Mouse (Mus musculus) hindbrain, embryonic 12.5 days (tissue): ENCODE results near the gene Grin2b. TPM values are rescaled to one million over a fixed set of nuclear protein-coding genes. Genes with fewer than 3 reads are reported as not detected.

Source experiments
- ATAC-seq: fragments of 200-750 bp; cut with Nextera tagmentation; 2 replicates; pipeline ENCODE4 v1.8.0; 2017; ENCODE audit warnings: moderate TSS enrichment; ENCODE audit not compliant: low FRiP score
- H3K27ac ChIP-seq: fragments of 300-500 bp; sonication (generic); 2 replicates; pipeline ENCODE4 v1.5.1; 2016; ENCODE audit warnings: mild to moderate bottlenecking
- H3K27me3 ChIP-seq: fragments of 300-500 bp; sonication (generic); 2 replicates; pipeline ENCODE4 v1.6.1; 2016; ENCODE audit warnings: mild to moderate bottlenecking
- H3K36me3 ChIP-seq: fragments of 300-500 bp; sonication (generic); 2 replicates; pipeline ENCODE4 v1.6.1; 2016; ENCODE audit warnings: mild to moderate bottlenecking
- H3K4me1 ChIP-seq: fragments of 300-500 bp; sonication (generic); 2 replicates; pipeline ENCODE4 v1.6.1; 2016
- H3K4me2 ChIP-seq: fragments of 300-500 bp; sonication (generic); replicated peaks from 2 replicates; pipeline ENCODE4 v1.6.1; 2016; ENCODE audit warnings: mild to moderate bottlenecking
- H3K4me3 ChIP-seq: fragments of 300-500 bp; sonication (generic); 2 replicates; pipeline ENCODE4 v1.5.1; 2016; ENCODE audit warnings: mild to moderate bottlenecking
- H3K9ac ChIP-seq: fragments of 300-500 bp; sonication (generic); 2 replicates; pipeline ENCODE4 v1.6.1; 2016; ENCODE audit warnings: mild to moderate bottlenecking, moderate library complexity
- H3K9me3 ChIP-seq: fragments of 300-500 bp; sonication (generic); replicated peaks from 2 replicates; pipeline ENCODE4 v1.6.1; 2016; ENCODE audit warnings: mild to moderate bottlenecking
- WGBS: fragments of 180-500 bp; shearing (Covaris S2); methylation state at CpG from one replicate; pipeline ENCODE4 v1.1.7; 2016; 5-methylcytosine and 5-hydroxymethylcytosine counted together
- polyA plus RNA-seq: library from polyadenylated mRNA; unstranded; fragments of >200 nt; fragmentation: Nextera tagmentation; extraction: Ambion mirVana; gene quantifications from 2 replicates; pipeline ENCODE4 v1.2.1, GENCODE M21; 2016

The Grin2b gene
- polyA plus RNA-seq, 1 experiment from 2014 or later: 10.0 TPM

DNA sequence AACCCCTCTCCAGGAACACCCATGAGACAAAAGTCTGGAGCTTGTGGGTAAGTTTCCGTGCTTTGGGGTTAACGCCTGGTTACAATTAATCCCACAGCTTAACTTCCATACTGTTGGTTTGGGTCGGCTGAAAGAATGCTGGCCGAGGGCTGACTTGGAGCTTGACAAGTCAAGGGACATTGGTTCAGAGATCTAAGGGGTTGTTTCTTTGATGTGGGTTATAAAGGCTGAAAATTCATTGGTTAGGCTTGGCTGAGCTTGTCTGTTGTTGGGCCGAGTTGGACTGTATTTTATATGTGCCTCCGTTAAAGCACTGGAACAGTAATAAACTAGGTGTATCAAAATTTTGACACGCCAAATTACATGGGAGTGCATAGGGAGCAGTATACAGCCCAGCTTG, 359.6 kb downstream of the Grin2b start:
- no peak for ATAC-seq
- Histone ChIP-seq H3K27ac (no peak overlapping the region), H3K36me3 (no peaks in the 10 kb centered on the region), H3K4me2 (no peak overlapping the region), H3K4me3 (no peak overlapping the region), H3K27me3 (no peaks in the 10 kb centered on the region), H3K9me3 (no peaks in the 10 kb centered on the region), H3K9ac (no peak overlapping the region), H3K4me1 (no peaks in the 10 kb centered on the region)
- WGBS: 70% methylated on average over 7 of the region's 7 CpGs

DNA sequence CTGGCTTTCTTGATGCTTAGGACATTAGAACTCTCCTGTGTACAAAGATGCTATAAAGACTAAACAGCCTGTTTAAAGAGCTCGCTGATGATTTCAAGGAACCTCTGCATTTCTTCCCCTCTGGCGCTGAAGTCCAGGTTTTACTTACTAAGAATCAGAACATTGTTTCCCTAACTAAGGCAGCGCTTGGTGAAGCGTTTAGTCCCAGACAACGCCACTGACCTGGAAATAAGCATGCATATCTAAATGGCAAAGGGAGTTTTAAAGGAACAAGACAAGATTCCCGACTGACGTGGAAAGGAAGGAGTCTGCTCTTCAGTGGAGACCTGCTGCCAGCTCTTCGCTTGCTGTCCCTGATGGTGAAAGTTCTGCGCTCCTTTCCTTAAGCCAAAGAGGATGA, 367.9 kb downstream of the Grin2b start:
- 55% methylated on average over 9 of the region's 9 CpGs for WGBS
- peaks cover 5% of the 10 kb centered on the region for H3K4me1 ChIP-seq
- H3K4me2 ChIP-seq: no peak overlapping the region
- H3K9me3 ChIP-seq: no peaks in the 10 kb centered on the region
- no peak for ATAC-seq
- H3K27ac ChIP-seq: no peak overlapping the region
- no peak overlapping the region for H3K4me3 ChIP-seq
- no peaks in the 10 kb centered on the region for H3K27me3 ChIP-seq
- H3K36me3 ChIP-seq: no peaks in the 10 kb centered on the region
- H3K9ac ChIP-seq: no peak overlapping the region

DNA sequence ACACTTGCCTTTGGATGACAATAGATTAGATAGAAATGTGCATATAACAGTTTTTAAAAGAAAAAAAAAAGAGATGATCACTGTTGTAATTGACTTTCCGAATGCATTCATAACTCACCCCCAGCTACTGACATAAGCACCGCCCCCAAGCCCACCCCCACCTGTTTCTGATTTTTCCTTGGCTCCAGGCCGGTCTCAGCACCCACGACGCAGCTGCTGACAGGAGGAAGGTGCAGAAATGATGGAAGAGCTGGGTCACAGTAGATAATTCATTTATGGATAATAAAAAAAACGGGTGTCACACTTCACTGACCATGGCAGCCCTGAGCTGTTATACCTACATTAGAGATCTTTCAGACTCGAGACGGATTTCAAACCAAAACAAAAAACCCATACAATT, 373.4 kb downstream of the Grin2b start:
- Histone ChIP-seq H3K9ac (no peak overlapping the region), H3K9me3 (no peaks in the 10 kb centered on the region), H3K4me1 (peaks cover 3% of the 10 kb centered on the region; the same call in 1 of the 2 replicates), H3K36me3 (no peaks in the 10 kb centered on the region), H3K27me3 (no peaks in the 10 kb centered on the region), H3K4me2 (no peak overlapping the region), H3K4me3 (no peak overlapping the region), H3K27ac (no peak overlapping the region)
- no peak for ATAC-seq
- 64% methylated on average over 8 of the region's 8 CpGs for WGBS

DNA sequence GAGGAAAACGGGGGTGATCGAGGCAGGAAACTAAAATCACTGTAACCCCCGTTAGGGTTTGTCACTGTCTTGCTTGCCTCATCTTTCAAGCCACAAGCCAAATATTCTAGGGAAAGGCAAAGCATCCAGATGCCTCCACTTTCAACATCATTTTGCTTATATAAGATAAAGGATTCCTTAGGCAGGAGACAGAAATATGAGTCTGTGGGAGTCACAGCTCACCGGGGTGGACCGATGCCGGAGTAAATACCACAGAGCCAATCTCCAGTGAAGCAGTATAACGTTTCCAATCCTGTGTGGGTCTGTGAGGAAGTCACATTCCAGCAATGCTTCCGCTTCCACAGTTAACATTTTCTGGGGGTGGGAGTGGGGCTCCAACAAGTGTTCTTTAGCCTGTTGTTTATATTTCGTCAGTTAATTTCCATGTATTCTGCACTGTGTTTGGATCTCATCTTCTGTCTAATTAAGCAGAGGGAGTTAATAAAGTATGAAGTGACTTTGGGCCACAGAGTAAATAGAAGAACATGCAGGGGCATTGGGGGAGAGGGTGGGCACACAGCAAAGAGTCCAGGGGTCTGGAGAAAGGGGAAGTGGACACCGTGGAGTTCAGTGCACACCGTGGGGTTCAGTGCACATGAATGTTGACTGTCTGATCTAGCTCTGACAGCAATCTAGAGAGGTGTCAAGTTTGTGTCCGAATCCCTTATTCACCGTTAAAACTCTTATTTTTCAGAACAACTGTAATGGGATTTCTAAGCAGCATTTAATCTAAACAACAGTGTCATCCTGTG, 374.9 kb downstream of the Grin2b start:
- 72% methylated on average over 13 of the region's 13 CpGs for WGBS
- ATAC-seq: no peak
- H3K27me3 ChIP-seq: no peaks in the 10 kb centered on the region

DNA sequence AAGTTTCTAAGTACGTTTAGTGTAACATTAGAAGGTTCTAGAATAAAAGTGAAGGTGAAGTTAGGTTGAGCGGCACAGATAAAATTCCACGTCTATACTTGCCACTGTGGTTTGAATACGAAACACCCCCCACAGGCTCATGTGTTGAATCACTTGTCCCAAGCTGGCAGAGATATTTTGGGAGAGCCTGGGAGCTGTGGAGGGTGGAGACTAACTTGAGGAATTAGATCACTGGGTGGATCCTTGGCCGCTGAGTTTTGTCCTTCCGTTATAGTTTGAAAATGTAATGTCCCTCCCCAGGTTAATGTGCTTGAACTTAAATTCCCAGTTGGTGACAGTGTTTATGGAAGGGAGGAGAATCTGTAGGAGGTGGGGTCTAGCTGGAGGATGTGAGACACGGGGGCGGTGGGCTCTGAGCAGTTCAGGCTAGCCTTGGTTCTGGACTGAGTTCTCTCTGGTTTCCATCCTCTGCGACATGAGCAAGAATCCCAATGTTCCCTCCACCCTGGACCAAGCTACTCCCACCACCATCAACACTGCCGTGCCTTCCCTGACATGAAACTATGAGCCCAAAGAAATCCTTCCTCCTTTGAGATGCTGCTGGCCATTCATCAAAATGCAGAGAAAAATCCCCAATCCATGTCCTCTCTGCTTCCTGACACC, 375.8 kb downstream of the Grin2b start:
- no peak overlapping the region for H3K27ac ChIP-seq
- H3K4me3 ChIP-seq: no peak overlapping the region
- no peak overlapping the region for H3K9ac ChIP-seq
- H3K4me1 ChIP-seq: peaks cover 3% of the 10 kb centered on the region; the same call in 1 of the 2 replicates
- no peak for ATAC-seq
- no peaks in the 10 kb centered on the region for H3K27me3 ChIP-seq
- WGBS: 84% methylated on average over 10 of the region's 10 CpGs
- no peak overlapping the region for H3K4me2 ChIP-seq
- H3K9me3 ChIP-seq: no peaks in the 10 kb centered on the region
- H3K36me3 ChIP-seq: no peaks in the 10 kb centered on the region

More for the DNA sequence above, 374.9 kb downstream of the Grin2b start:
- Histone ChIP-seq H3K4me2 (no peak overlapping the region), H3K27ac (no peak overlapping the region), H3K9me3 (no peaks in the 10 kb centered on the region), H3K4me3 (no peak overlapping the region), H3K36me3 (no peaks in the 10 kb centered on the region), H3K4me1 (peaks cover 3% of the 10 kb centered on the region; the same call in 1 of the 2 replicates), H3K9ac (no peak overlapping the region)

DNA sequence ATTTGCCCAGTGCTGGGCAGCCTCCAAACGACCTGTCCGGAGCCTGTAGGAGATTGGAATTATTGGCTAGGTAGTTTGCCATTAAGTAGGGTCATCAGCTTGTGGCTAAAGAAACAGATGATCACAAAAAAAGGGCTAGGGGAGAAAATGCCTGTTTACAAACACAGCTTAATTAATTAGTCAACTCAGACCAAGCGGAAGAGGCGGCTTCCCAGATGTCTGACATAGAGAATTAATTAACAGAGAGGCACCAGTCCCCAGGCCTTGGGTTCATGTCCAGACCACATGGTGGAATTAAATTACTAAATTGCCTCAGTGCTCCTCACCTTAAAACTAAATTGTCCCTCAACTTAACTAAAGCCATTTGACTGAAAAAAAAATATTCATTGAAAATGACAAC, 376.4 kb downstream of the Grin2b start:
- ATAC-seq: no peak

DNA sequence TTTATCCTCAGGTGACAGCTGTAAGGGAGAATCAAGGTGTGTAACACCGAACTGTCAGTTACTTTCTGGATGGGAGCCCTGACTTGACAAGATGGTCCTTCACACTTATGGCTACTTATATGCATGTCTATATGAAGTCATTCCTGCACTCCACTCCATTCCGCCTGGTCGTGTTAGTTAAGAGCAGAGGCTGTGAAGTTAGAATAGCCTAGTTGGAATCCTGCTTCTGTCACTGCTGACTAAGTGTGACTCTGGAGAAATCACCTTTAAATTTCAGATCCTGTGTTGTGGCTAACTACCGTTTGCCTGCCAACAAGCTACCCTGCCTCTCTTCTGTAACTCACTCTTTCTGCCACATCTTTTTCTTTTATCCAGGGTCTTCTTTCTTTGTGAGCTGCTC, 381.9 kb downstream of the Grin2b start:
- WGBS: 90% methylated on average over 4 of the region's 4 CpGs

More for the DNA sequence above, 376.4 kb downstream of the Grin2b start:
- H3K9me3 ChIP-seq: no peaks in the 10 kb centered on the region
- no peak overlapping the region for H3K27ac ChIP-seq
- no peak overlapping the region for H3K4me2 ChIP-seq
- H3K36me3 ChIP-seq: no peaks in the 10 kb centered on the region
- H3K4me1 ChIP-seq: peaks cover 3% of the 10 kb centered on the region; the same call in 1 of the 2 replicates
- no peak overlapping the region for H3K9ac ChIP-seq
- no peaks in the 10 kb centered on the region for H3K27me3 ChIP-seq
- 74% methylated on average over 4 of the region's 4 CpGs for WGBS
- H3K4me3 ChIP-seq: no peak overlapping the region

DNA sequence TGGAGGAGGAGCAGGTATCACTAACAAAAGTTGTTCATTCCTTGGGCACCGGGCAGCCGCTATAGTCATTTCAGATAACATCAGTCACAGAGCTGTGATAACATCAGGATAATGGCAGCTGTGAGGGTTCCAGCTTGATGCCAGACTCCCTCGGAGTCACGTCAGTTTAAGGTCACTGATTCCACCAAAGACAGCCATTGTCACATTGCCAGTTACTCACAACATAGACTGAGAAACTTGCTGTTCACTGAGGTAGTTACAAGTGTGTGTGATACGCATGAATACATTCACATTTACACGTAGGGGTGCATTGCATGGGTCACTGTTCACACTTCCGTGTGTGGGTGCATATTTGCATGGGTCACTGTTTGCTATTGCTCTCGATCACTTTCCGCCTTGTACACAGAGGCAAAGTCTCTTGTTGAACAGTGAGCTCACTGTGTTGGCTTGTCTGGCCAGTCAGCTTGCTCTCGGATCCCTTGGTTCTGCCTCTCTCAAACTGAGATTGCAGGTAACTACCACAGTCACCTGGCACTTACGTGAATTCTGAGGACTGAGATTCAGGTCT, 383.6 kb downstream of the Grin2b start:
- WGBS: 74% methylated on average over 11 of the region's 11 CpGs

More for the DNA sequence above, 381.9 kb downstream of the Grin2b start:
- no peak overlapping the region for H3K9ac ChIP-seq
- H3K4me1 ChIP-seq: no peaks in the 10 kb centered on the region
- ATAC-seq: no peak
- no peaks in the 10 kb centered on the region for H3K27me3 ChIP-seq
- no peak overlapping the region for H3K4me2 ChIP-seq
- no peak overlapping the region for H3K27ac ChIP-seq
- H3K4me3 ChIP-seq: no peak overlapping the region
- H3K9me3 ChIP-seq: no peaks in the 10 kb centered on the region
- no peaks in the 10 kb centered on the region for H3K36me3 ChIP-seq

DNA sequence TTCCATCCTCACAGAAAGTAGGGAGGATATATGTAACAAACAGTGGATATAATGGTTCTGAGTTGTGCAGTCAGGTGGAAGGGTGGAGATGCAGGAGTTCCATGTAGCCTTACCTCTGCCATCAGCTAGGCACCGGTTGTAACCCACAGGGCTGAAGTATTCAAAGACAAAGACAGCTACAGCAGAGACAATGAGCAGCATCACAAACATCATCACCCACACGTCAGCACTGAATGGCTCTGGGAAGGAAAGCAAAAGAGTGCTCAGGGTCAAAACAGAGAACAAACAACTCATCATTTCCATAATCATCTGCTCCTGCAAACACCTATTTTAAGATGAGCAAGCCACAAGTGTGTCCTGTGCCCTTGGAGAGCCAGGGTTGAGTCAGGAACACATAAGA, 398.6 kb downstream of the Grin2b start:
- ATAC-seq: no peak
- Histone ChIP-seq H3K4me2 (no peak overlapping the region), H3K9me3 (no peaks in the 10 kb centered on the region), H3K36me3 (no peaks in the 10 kb centered on the region), H3K27me3 (no peaks in the 10 kb centered on the region), H3K9ac (no peak overlapping the region), H3K27ac (no peak overlapping the region), H3K4me1 (no peaks in the 10 kb centered on the region), H3K4me3 (no peak overlapping the region)
- WGBS: 62% methylated on average over 2 of the region's 2 CpGs

More for the DNA sequence above, 383.6 kb downstream of the Grin2b start:
- Histone ChIP-seq H3K4me1 (no peaks in the 10 kb centered on the region), H3K36me3 (no peaks in the 10 kb centered on the region), H3K4me2 (no peak overlapping the region), H3K4me3 (no peak overlapping the region), H3K27ac (no peak overlapping the region), H3K9ac (no peak overlapping the region), H3K27me3 (no peaks in the 10 kb centered on the region), H3K9me3 (no peaks in the 10 kb centered on the region)
- no peak for ATAC-seq

DNA sequence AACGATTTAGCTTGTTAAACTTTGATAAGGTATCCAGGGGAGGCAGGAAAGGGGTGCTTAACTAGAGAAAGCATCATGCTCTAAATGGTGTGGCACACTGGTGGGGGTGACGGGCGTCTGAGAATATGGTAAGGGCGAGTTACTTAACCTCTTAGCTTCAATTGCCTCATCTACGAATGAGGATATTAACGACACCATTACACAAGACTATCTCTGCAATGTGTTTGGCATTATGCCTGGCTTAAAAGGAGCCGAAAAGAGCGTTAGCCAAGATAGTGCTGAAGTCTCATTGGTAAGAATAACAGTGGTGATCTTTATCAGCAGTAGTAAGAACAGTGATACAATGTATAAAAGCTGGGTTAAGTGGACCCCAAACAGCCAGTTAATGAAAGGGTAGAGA, 405.7 kb downstream of the Grin2b start:
- Histone ChIP-seq H3K9ac (no peak overlapping the region), H3K4me1 (no peaks in the 10 kb centered on the region), H3K4me2 (no peak overlapping the region), H3K27me3 (no peaks in the 10 kb centered on the region), H3K36me3 (no peaks in the 10 kb centered on the region), H3K4me3 (no peak overlapping the region), H3K9me3 (no peaks in the 10 kb centered on the region), H3K27ac (no peak overlapping the region)
- no peak for ATAC-seq
- WGBS: 87% methylated on average over 8 of the region's 8 CpGs

DNA sequence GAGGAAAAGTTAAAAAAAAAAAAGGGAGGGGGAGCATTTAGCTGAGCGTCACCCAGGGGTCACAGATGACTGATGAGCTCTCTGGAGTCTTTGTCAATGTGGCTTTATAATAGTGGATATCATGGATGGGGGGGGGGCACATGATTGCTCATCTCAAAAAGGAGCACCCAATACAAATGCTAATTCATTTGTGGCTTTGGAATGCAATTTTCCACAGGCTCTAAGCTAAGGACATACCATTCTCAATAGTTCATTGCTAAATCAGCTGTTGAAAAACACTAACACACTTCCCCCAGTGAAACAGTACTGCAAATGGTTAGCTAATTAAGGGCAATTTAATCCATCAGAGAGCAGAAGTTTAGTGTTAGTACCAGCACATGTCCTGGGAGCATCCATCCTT, 414.6 kb downstream of the Grin2b start:
- H3K4me2 ChIP-seq: no peak overlapping the region
- no peak overlapping the region for H3K9ac ChIP-seq
- 0 out of 2 replicates have a peak, but pooled peaks cover 9% of the 10 kb centered on the region for H3K4me1 ChIP-seq
- peak; percentile 22; the same call in 1 of the 2 replicates for ATAC-seq
- no peaks in the 10 kb centered on the region for H3K36me3 ChIP-seq
- H3K4me3 ChIP-seq: no peak overlapping the region
- H3K27ac ChIP-seq: no peak overlapping the region
- H3K27me3 ChIP-seq: no peaks in the 10 kb centered on the region
- WGBS: 31% methylated on average over 1 of the region's 1 CpGs
- no peaks in the 10 kb centered on the region for H3K9me3 ChIP-seq

DNA sequence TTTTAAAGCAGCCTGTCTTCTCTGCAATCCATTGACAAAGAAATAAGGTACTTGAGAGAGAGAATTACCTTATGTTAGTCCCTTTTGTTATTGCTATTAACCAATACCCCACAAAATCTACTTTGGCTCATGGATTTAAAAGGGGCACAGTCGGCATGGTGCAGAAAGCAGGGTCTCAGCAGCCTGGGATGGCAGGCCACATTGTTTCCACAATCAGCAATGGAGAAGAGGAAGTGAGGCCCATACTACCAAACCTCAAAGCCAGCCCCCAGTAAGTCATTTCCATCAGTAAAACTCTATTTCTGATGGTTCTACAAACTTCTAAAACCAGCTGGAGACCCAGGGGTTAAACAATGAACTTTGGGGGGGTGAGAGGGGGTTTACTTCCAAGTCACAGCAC, 417.2 kb downstream of the Grin2b start:
- H3K27ac ChIP-seq: no peak overlapping the region
- H3K9ac ChIP-seq: no peak overlapping the region
- H3K9me3 ChIP-seq: no peaks in the 10 kb centered on the region
- no peaks in the 10 kb centered on the region for H3K27me3 ChIP-seq
- no peaks in the 10 kb centered on the region for H3K36me3 ChIP-seq
- H3K4me1 ChIP-seq: 0 out of 2 replicates have a peak, but pooled peaks cover 9% of the 10 kb centered on the region
- no peak overlapping the region for H3K4me3 ChIP-seq
- WGBS: 78% methylated on average over 1 of the region's 1 CpGs
- H3K4me2 ChIP-seq: no peak overlapping the region
- ATAC-seq: no peak
